Mouse (Mus musculus) G1E (cell line): ENCODE measurements around the gene Pnldc1.

Experiments
- CTCF ChIP-seq: IDR thresholded peaks from 2 replicates; pipeline ENCODE4 v1.5.1; 2012; ENCODE audit warnings: low read depth, low read length, inconsistent platforms, mixed read lengths
- GATA1 ChIP-seq: IDR thresholded peaks from 2 replicates; pipeline ENCODE4 v1.6.1; 2012; ENCODE audit warnings: borderline replicate concordance, low read length, inconsistent platforms, mixed read lengths
- TAL1 ChIP-seq: conservative IDR thresholded peaks from 2 replicates; pipeline ENCODE4 v1.6.1; 2012; ENCODE audit warnings: low read depth, low read length, inconsistent platforms, mixed read lengths

DNA sequence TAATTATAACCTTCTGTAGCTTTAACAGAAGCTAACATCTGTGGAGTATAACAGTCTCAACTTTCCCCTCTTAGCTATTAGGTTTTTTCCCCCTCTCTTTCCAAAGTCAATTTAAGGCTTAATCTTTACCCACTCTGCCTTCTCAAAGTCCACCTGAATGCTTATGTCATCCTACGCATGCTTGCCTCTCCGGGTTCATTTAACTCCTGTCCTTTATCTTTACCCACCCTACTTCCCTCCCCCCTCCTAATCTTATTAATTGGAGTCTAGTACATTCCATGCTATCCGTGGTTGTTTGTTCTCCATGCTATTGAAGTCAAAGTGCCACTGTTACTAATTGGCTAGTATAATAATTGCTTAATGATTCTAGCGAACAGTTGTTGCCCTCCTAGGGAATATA, 25.7 kb upstream of the Pnldc1 start:
- TF ChIP-seq CTCF, result no peak
- TF ChIP-seq GATA1, result no peak
- TF ChIP-seq TAL1, result no peak
